Mouse (Mus musculus) embryonic fibroblast, embryonic 13.5 days (primary cell): ENCODE results near the gene Rbp2. TPM values are rescaled to one million over a fixed set of nuclear protein-coding genes. Genes with fewer than 3 reads are reported as not detected.

Experiments
- H3K27ac ChIP-seq: 2 replicates; pipeline ENCODE4 v1.5.1; 2012; ENCODE audit warnings: low read length, control low read depth, inconsistent platforms; ENCODE audit not compliant: insufficient read depth
- H3K4me1 ChIP-seq: 2 replicates; pipeline ENCODE4 v1.6.1; 2011; ENCODE audit warnings: low read length; ENCODE audit not compliant: control insufficient read depth, insufficient read depth
- H3K4me3 ChIP-seq: 2 replicates; pipeline ENCODE4 v1.5.1; 2011; ENCODE audit warnings: mild to moderate bottlenecking, control low read depth, low read length; ENCODE audit not compliant: insufficient read depth
- CTCF ChIP-seq: IDR thresholded peaks from 2 replicates; pipeline ENCODE4 v1.5.1; 2011; ENCODE audit warnings: mild to moderate bottlenecking, control low read depth, low read length, moderate library complexity, borderline replicate concordance; ENCODE audit not compliant: insufficient read depth
- POLR2A ChIP-seq: IDR thresholded peaks from 2 replicates; pipeline ENCODE4 v1.6.1; 2011; ENCODE audit warnings: low read depth, mild to moderate bottlenecking, control low read depth, low read length, moderate library complexity
- polyA plus RNA-seq: library from polyadenylated mRNA; stranded (reverse); fragments of >200 nt; gene quantifications from 2 replicates; pipeline ENCODE4 v1.2.4, GENCODE M21; 2011; ENCODE audit warnings: low read depth; ENCODE audit not compliant: missing spikeins, insufficient read length

The Rbp2 gene
- polyA plus RNA-seq: not detected in 2 replicates

DNA sequence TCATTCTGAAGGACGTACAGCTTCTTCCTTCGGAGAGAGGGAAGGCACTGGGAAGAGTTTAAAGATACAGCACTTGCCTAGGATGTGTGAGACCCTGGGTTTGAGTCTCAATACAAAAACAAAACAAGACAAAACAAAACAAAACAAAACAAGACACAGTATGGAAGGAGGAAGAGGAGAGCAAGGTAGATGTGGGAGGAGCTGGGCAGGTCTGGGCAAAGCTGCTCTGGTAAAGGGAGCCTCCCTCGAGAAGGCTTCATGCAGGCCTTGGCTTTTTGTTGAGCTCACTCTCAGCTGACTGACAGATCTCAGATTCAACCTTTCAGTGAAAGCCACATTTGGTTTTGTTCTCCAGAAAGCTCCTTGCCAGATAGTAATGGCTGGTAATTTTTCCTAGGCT is at the start of gene Rbp2:
Gene Rbp2 (plus strand): TSS at position 301 of the 400 bp plus-strand sequence.
- H3K4me1 ChIP-seq: no peaks in the 10 kb centered on the region
- no peak within 1 kb of the TSS for H3K27ac ChIP-seq
- H3K4me3 ChIP-seq: no peak within 1 kb of the TSS
- TF ChIP-seq CTCF: no peak
- TF ChIP-seq POLR2A: no peak

DNA sequence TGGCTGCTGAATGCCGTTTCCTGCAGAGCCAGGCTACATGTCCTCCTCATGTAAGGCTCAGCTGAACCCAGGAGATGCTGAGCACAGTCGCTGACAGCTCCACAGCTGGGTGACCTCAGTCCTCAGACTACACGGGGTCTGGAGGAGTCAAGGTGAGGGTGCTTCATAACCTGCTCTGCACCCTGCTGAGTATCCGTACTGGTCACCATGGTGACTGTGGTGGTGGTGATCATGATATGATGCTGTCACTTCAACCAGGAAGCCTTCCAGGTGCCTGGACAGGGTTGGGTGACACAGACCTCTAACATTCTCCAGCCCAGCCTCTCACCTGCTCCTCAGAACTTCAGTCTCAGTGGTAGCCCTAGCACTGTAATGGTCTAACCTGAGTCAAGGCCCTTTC is 48.1 kb upstream of the Rbp2 start:
- TF ChIP-seq CTCF (no peak), POLR2A (no peak)
- no peak overlapping the region for H3K4me3 ChIP-seq
- H3K4me1 ChIP-seq: peaks cover 8% of the 10 kb centered on the region
- H3K27ac ChIP-seq: no peak overlapping the region

DNA sequence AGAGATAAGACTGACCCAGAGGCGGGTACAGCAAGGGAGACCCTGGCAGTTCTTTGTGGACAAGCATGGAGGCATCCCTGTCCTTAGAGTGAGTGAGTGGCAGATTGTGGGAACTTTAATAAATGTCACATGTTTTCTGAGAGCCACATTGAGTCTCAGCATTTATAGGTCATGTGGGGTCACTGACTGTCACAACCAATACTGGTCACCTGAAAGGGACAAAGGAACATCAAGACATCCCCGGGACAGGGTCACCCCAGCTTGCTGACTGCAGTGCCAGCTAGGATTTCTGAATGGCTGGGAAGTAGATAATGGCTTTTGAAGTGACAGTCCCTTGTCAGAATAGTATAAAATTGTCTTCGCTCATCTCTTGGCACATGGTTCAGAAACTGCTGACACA is 46.8 kb upstream of the Rbp2 start:
- no peak for TF ChIP-seq POLR2A
- TF ChIP-seq CTCF: no peak
- Histone ChIP-seq H3K27ac (no peak overlapping the region), H3K4me3 (no peak overlapping the region), H3K4me1 (peaks cover 5% of the 10 kb centered on the region)

DNA sequence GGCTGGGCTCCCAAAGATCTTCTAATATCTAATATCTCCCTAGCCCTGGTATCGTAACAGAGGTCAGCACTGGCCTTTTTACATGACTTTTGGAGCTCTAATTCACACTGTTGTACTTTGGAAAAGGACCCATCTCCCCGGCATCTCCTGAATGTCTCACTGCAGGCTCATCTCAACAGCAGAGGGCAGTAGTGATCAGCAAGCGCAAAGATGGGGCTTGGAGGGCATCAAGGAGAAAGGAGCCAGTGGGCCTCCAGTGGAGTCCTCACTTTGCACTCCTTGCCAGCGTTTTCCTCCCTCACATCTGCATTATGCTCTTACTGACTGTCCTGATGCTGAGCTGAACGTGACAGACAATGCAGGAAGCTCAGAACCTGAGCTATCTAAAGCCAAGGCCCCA is 43.3 kb upstream of the Rbp2 start:
- TF ChIP-seq CTCF: peak; percentile 47; the same call in 1 of the 2 replicates
- no peak for TF ChIP-seq POLR2A
- no peaks in the 10 kb centered on the region for H3K4me1 ChIP-seq
- H3K4me3 ChIP-seq: no peak overlapping the region

DNA sequence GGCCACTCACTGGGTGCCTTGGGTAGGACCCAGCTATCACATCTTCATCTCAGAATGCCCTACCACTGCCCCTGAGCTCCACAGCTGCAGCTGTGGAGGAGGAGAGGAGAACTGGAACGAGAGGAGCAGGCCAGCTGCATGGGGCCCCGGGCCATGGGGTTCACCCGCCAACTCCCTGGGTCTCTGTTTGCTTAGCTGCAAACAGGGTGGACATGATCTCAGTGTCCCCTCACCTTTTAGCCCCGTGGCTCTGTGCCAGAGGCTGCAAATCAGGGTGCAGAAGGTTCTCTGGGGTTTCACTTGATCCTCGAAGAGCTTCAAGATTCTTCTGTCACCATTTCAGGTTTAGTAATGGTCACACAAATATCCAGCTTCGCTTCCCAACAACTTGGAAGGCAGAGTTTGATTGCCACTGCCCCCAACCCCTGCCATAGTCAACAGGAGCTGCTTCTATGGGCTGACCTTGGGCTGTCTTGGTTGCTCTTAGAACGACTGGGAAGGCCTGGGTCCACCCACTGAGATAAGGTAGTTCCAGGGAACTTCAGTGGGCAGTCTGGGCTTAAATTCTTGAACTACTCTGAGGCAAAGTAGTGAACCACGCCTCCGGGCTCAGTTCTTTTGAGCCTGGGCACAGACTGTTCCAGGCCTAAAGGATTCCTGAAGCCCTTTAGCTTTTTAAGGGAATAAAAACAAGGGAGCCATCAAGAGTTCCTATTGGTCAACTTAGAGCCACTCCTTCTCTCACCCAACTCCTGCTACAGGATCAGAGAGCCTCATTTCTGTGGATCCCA is 40.4 kb upstream of the Rbp2 start:
- Histone ChIP-seq H3K4me1 (no peaks in the 10 kb centered on the region), H3K27ac (no peak overlapping the region), H3K4me3 (no peak overlapping the region)
- TF ChIP-seq POLR2A (no peak), CTCF (no peak)

More for the DNA sequence above, 43.3 kb upstream of the Rbp2 start:
- H3K27ac ChIP-seq: no peak overlapping the region

DNA sequence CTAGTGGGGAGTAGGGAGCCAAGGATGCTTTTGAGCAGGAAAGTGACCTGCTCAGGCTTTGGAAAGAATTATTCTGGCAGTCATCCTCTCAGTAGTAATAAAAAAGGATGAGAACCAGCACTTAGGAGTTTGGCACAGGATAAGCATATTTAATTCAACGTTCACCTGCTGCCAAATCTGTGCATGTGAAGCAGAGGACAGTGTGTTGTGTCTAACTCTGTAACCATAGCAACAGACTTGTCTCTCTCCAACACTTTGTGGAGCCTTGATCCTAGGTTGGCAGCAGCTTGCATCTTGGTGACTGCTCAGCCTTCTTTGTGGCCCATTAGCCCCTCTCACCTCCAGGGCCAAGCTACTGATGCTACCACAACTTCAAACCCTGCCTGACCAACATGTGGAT is 34.9 kb upstream of the Rbp2 start:
- TF ChIP-seq CTCF (no peak), POLR2A (no peak)
- Histone ChIP-seq H3K27ac (no peak overlapping the region), H3K4me1 (no peaks in the 10 kb centered on the region)

DNA sequence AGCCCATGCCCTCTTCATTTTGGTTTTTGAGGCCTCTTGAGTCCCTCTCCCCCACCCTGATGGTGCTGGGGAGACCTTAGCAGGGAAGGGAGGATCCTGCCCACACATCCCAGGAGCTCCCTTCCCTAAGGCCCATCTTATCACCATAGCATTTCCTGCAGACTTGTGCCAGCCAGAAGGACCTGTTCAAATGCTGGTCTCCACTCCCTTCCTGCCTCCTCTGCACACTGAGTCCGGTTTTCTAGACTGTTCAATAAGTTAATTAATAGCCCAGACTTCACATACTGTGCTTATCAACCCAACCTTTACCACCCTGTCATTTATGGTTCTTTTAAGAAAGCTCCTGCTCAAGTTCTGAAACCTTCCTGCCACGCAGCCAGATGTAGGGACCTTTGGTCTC is 19.2 kb upstream of the Rbp2 start:
- no peaks in the 10 kb centered on the region for H3K4me1 ChIP-seq
- no peak overlapping the region for H3K27ac ChIP-seq
- no peak overlapping the region for H3K4me3 ChIP-seq
- TF ChIP-seq POLR2A (no peak), CTCF (no peak)

More for the DNA sequence above, 34.9 kb upstream of the Rbp2 start:
- no peak overlapping the region for H3K4me3 ChIP-seq

DNA sequence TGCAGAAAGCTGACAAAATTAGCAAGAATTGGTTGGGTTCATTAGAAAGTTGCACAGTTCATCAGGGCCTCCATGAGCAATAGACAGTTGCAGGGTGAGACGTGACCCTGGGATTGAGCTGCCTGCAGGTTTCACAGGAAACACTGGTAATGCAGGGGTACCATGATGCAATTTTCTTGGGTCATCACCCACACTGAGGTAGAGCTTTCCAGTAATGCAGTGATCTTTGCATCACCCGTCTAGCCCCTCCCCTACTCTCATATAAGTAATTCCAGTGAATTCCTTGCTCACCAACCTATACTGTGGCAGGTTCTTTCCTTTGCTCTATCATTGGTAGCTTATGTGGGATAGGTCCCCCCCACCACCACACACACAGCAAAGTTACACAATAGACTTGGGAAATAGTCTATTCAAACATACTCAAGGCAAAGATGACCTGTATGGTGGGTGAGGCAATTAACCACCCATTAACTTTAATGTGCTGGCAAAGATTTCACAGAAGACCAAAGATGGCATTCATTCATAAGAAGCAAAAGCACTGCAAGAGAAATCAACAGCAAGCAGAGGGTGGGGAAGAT is 5.7 kb upstream of the Rbp2 start:
- TF ChIP-seq CTCF (no peak), POLR2A (no peak)
- no peaks in the 10 kb centered on the region for H3K4me1 ChIP-seq
- no peak overlapping the region for H3K4me3 ChIP-seq
- H3K27ac ChIP-seq: no peak overlapping the region

DNA sequence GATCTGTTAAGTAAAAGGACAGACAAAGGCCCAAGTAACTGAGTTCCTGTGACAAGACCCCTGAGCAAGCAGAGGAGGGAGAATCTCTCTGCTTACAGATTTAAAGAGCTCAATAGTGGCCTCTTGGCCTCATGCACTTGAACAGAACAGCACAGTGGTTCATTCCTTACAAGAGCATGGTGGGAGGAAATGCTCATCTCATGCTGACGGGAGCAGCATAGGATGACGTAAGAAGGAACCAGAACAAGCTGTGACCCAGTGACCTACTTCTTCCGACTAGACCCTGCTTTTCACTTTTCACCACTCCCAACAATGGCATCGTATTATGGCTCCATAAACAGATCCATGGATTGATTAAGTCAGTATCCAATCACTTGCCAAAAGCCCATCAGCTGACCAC is 3.7 kb upstream of the Rbp2 start:
- H3K27ac ChIP-seq: no peak overlapping the region
- H3K4me1 ChIP-seq: no peaks in the 10 kb centered on the region
- H3K4me3 ChIP-seq: no peak overlapping the region
- TF ChIP-seq CTCF (no peak), POLR2A (no peak)

DNA sequence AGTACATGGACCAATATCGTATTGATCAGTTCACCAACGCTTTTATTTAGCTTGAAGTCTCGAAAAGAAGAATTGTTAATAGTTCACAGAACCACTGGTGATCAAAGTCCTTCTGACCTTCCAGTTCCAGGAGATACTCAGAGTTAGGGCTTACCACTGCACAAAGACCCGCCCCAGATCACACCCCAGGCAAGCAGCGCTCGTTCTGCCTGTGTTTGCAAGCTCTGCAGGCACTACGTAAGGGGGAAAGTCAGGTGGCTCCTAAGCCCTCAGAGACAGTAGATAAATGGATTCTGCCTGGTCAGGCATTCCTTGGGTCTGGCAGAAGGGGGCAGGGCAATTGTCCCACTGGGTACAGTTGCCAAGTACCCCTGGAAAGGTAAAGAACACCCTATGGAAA is 895 bp upstream of the Rbp2 start:
- TF ChIP-seq CTCF: no peak
- no peak for TF ChIP-seq POLR2A
- H3K4me1 ChIP-seq: no peaks in the 10 kb centered on the region
- no peak overlapping the region for H3K27ac ChIP-seq
- H3K4me3 ChIP-seq: no peak overlapping the region

DNA sequence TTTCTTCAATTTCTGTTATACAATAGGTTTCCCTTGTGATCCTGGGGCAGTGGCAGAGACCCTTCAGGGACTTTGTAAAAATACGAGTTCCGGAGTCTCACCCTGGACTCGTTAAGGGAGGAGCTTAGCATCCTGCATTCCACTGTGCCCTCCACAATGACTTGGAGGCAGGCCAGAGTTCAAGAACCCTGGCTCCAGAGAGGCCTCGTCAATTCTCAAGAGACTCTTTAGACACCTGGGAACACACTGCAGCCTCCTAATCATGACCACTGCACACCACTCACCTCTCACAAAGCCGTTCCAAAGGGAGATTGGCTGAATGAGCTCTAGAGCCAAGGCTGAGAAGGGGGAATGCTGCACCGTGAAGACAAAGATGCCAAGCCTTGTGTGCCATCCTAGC is 1.4 kb downstream of the Rbp2 start:
- Histone ChIP-seq H3K4me1 (no peaks in the 10 kb centered on the region), H3K4me3 (no peak overlapping the region), H3K27ac (no peak overlapping the region)
- TF ChIP-seq POLR2A: no peak
- no peak for TF ChIP-seq CTCF
